12 mouse cellular contexts compared by ENCODE assay signal in the genomic region with DNA sequence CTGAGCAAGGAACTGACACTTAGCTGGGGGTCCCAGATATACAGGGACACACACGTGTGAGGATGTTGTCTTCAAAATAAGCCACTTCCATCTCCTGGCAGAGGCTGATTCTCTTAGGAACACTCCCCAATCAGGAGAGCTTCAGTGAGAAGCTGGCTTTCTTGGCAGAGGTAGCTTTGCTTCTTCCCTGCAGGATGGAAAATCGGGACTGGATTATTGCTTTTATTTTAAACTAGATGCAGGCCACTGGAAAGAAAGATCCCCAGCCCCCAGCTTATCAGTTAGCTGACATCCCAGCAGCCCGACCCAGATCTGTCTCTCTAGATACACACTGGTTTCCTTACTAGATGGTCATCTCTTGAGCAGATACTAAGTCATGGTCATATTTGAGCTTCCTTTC. TPM values are rescaled to one million over a fixed set of nuclear protein-coding genes. Genes with fewer than 3 reads are reported as not detected.
DNase-seq lines count a peak whose midpoint lies in the region.
"Had no signal": no experiment of that assay in that cellular context is flagged by ENCODE, and none has a peak within 500 bp of the region (broad histone marks: within the 10 kb centered on the region; RNA-seq: fewer than 3 reads in every experiment).

No protein-coding gene starts in this region.

- DNase-seq in cerebellum, adult 18-20 months: peak; percentile 38 to 41
- DNase-seq in cerebellum, postnatal 4 days (ENCODE audit: low spot score in 2 of 2): no peak
- DNase-seq in left cerebral cortex, adult 18-20 months (ENCODE audit: low spot score in 2 of 2): peak; percentile 27 to 30
- no peak for DNase-seq in left cerebral cortex, adult 11 months (ENCODE audit: low spot score)
- DNase-seq in layer of hippocampus, adult 9-11 months: peak; percentile 30
- peak; percentile 33 for DNase-seq in right cerebral cortex, postnatal 25 days
- DNase-seq in T-cell, adult 2 months (ENCODE audit: low spot score): no peak
- DNase-seq in thymus, postnatal 10 days (ENCODE audit: low spot score in 2 of 2): no peak
- DNase-seq: adrenal gland, postnatal 14 days; heart, adult 18-20 months; heart, postnatal 14 days; spleen, adult 18-20 months had no signal

RNA-seq across cellular contexts. Expression of a gene that starts 2.4 kb away (rescaled TPM):
- total RNA-seq in left cerebral cortex, adult 18-20 months (2021): 10 to 100 TPM; 60.9 to 64.4 TPM
- total RNA-seq: heart, adult 18-20 months; heart, postnatal 14 days had no signal

Comparison
In these comparisons a context has a peak if more than half of its experiments do, and no peak if none do; other contexts are left out.
1. DNase-seq: peak in cerebellum, adult 18-20 months (2 of 2), left cerebral cortex, adult 18-20 months (2 of 2), layer of hippocampus, adult 9-11 months (single experiment) and right cerebral cortex, postnatal 25 days (single experiment); none in cerebellum, postnatal 4 days (0 of 2), left cerebral cortex, adult 11 months (single experiment), T-cell, adult 2 months (single experiment) and thymus, postnatal 10 days (0 of 2).